In genomic region chr7:126396298-126397119, GRCm38 (mm10) we compare ENCODE assay signal across 8 mouse cellular contexts. TPM values are rescaled to one million over a fixed set of nuclear protein-coding genes. Genes with fewer than 3 reads are reported as not detected.
DNase-seq lines count a peak whose midpoint lies in the region; ATAC-seq lines count a peak whose summit lies in the region.

Gene Nfatc2ip (minus strand): TSS chr7:126396737.

- 0 out of 2 replicates have a peak within 1 kb of the TSS, but pooled peaks have one; percentile 43 for H3K27ac ChIP-seq in intestine, embryonic 14.5 days (ENCODE audit: low read depth)

- peak within 1 kb of the TSS; percentile 84 for H3K4me2 ChIP-seq in intestine, embryonic 14.5 days (ENCODE audit: low read length)

- DNase-seq in adrenal gland, adult 18-20 months (ENCODE audit: low spot score in 2 of 2): peak; percentile 87 to 95
- DNase-seq in embryo, embryonic 11 days: peak; percentile 97
- peak; percentile 93 for DNase-seq in gastrocnemius, postnatal 25 days
- peak; percentile 99 for DNase-seq in intestine, embryonic 14.5 days (ENCODE audit: low spot score)
- DNase-seq in left cerebral cortex, postnatal 14 days (ENCODE audit: low spot score in 2 of 2): peak; percentile 99
- peak; percentile 99 for DNase-seq in mesoderm, embryonic 11.5 days (ENCODE audit: low read depth, low spot score)
- peak; percentile 96 to 97 for DNase-seq in right cerebral cortex, postnatal 36 days (ENCODE audit: low spot score in 2 of 2)
- DNase-seq in yolk sac, embryonic 10.5 days (ENCODE audit: low spot score): peak; percentile 97

- H3K9me3 ChIP-seq in intestine, embryonic 14.5 days (ENCODE audit: control insufficient read depth, low read length): no peaks in the 10 kb centered on the region

- no peaks in the 10 kb centered on the region for H3K27me3 ChIP-seq in intestine, embryonic 14.5 days (replicated peaks; ENCODE audit: control insufficient read depth, insufficient read depth, low read length)

- H3K36me3 ChIP-seq in intestine, embryonic 14.5 days (ENCODE audit: control insufficient read depth, insufficient read depth, low read length): 0 out of 2 replicates have a peak, but pooled peaks cover 2% of the 10 kb centered on the region

- H3K9ac ChIP-seq in intestine, embryonic 14.5 days (ENCODE audit: low read length): peak within 1 kb of the TSS; percentile 73

- intact Hi-C loops in left cerebral cortex, postnatal 14 days (cut with DNase I): loop anchor here (5.0 kb wide), 2 partner anchors 71 to 131 kb away; no protein-coding TSS in a partner anchor

- under 1% methylated on average over 58 of the region's 59 CpGs for WGBS in intestine, embryonic 14.5 days

- ATAC-seq in intestine, embryonic 14.5 days (replicated peaks; ENCODE audit: low FRiP score, low TSS enrichment, low read depth): peak; percentile 100

- no peaks in the 10 kb centered on the region; the same call in 1 of the 2 replicates for H3K4me1 ChIP-seq in intestine, embryonic 14.5 days (replicated peaks; ENCODE audit: control insufficient read depth, insufficient read depth, low read length)

- H3K4me3 ChIP-seq in intestine, embryonic 14.5 days (ENCODE audit: low read depth, low read length): peak within 1 kb of the TSS; percentile 94

RNA-seq across cellular contexts. Expression of gene Nfatc2ip, which starts in this region (rescaled TPM):
- total RNA-seq in adrenal gland, adult 18-20 months (2021): 1 to 10 TPM; 5.1 to 6.0 TPM
- 1 to 10 TPM; 2.8 to 3.2 TPM for total RNA-seq in gastrocnemius, postnatal 25 days (2021)
- 2.3 and 2.6 TPM in 2 replicates for polyA plus RNA-seq in intestine, embryonic 14.5 days (2014; fragmentation: Nextera tagmentation; extraction: Ambion mirVana)
- 1 to 10 TPM; 5.1 to 7.4 TPM for total RNA-seq in left cerebral cortex, postnatal 14 days (2021)

Comparison
In these comparisons a context has a peak if more than half of its experiments do, and no peak if none do; other contexts are left out.
1. Peak in every context shown above with its lines: DNase-seq, ATAC-seq, H3K4me3 ChIP-seq and H3K27ac ChIP-seq.